Mouse (Mus musculus): ENCODE results near the gene Sept11.

Sept11 gene

DNA sequence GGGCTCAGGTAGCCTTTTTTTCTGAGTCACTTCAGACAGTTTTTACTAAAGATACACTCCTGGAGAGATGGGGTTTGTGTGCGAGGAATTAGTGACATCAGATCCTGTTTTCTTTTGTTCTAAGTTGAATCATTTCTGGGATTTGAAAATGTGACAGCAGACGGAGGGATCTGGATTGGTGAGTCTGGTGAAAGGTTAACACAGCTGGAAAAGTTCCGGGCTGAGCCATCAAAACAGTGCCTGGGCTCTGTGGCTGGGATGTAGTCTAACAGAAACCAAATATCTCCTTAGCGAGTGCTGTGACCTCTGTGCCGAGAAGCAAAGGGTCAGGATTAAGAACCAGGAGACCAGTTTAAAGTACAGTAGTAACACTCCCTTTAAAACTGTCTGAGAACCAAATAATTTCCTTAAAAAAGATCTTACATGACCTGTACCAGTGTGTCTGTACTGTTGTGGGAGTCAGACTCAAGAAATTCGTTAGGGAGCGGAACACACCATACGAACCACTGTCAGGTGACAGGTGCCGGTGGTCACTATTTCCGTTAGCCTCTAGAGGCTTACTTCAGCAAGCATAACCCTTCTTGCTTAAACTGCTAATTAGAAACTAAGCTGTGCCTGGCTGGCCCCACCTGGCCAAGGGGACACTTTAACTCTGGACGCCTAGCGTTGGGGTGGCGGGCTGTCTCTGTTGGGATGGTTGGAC is 4.1 kb downstream of the Sept11 start:
- DNase-seq, result no peak

DNA sequence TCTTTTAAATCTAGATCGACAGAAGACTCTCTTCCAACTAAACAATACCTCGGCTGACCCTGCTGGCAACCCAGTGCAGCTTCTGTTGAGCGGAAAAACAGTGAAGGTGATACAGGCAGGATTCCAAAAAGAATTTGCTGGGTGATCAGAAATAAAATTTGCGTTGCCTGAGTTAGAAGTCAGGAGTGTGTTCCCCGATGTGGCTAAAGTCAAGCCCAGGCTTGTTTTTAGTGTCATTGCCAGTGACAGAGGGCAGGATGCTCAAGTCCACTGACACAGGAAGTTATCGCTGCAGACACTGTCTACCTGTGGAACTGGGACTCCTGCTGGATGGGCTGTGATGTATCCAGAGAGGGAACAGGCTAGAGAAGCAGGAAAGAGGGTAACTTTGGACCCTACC is 5.0 kb downstream of the Sept11 start:
- DNase-seq, result no peak

DNA sequence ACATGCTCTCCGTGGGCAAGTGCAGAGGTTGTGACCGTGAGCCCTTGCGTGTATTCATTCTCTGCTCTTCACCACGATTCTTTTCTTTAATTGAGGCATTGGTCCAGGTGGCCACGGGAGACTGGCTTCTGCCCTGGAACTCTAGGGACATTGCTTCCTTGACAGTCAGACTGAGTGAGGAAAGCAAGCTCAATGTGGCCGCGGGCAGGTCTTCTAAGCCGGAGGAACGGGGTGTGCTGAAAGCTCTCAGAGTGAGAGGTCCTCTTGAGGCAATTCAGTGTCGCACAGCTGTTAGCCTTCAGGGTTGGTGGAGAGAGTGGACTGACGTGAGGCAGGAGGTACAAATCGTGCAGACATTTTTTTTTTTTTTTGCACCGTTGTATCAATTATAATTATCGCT is 5.6 kb downstream of the Sept11 start:
- DNase-seq, result no peak

DNA sequence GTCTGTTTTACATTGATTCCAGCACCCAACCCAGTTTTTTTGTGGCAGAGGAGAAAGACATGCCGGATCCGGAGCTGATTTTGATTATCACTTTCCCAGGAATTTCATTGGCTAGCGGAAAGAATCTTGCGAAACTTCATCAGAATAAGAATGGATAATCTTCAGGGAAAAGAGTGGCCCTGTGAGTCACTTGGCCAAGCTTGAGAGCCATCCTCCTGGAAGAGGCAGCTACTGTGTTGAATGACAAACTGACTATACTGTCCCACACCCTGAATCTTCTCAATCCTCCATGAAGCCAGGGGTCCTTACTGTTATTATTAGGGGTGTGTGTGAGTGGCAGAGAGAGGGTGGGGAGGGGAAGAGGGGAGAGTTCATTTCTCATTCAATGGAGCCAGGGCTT is 7.7 kb downstream of the Sept11 start:
- no peak for DNase-seq

DNA sequence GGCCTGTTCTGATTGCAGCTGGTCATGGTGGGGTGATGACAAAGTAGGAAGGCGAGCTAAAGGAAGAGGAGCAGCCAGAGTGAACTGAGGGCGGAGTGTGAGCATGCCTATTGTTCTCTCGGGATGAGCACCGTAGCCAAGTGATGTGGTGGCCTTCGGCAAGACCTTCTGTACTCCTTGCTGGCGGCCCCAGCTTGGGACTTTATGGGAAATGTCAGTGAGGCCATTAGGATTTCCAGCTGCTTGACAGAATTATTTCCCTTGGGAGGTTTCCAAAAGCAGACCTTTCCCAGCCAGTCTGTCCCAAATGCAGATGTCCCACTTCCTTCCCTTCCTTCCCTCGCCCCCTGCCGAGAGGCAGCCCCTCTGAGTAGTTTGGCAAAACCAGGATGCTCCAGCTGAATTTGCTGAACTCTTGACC is 8.1 kb downstream of the Sept11 start:
- no peak for DNase-seq

DNA sequence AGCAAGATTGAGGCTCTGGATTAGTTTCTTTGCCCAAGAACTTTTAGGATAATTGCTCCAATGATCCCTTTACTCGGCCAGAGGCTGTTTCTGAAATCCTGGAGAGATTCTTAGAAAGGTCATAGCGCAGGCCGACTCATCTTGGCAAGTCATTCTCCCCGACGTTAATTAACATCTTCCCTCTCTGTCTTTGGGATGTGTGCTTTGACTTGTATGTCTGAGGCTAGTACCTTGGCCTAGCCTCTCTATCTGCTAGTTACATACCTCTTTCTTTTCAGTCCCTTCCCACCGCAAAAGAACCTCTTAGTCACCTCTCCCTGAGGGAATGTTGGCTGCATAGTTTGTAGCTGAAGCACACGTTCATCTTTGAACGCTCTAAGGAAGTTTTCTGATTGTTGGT is 10.4 kb downstream of the Sept11 start:
- DNase-seq, result no peak

DNA sequence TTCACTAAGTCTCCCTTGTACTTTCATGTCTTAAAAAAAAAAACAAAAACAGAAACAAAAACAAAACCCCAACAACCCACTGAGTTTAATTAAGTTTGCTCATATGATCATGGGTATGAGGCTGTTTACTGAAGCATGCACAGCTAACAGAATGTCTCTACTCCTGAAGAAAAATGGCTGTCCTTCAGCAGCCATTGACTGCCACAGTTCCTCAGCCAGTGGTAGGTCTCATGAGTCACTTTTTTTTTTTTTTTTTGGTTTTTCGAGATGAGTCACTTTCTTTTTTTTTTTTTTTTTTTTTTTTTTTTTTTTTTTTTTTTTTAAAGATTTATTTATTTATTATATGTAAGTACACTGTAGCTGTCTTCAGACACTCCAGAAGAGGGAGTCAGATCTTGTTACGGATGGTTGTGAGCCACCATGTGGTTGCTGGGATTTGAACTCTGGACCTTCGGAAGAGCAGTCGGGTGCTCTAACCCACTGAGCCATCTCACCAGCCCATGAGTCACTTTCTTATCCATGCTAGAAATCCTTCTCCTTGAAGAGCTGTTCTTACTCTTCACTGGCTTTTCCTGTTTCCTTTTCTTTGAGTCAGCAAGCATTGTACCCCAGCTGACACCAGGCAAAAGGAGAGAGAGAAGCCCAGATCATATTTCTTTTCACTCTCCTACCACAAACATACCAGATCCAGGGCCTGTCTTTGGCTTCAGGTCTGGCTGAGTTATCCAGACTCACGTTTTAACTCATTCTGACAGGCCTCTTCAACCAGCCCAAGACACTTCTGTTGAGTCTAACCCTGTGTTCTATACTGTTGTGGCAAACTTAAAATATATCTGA is 12.0 kb downstream of the Sept11 start:
- DNase-seq, result no peak

DNA sequence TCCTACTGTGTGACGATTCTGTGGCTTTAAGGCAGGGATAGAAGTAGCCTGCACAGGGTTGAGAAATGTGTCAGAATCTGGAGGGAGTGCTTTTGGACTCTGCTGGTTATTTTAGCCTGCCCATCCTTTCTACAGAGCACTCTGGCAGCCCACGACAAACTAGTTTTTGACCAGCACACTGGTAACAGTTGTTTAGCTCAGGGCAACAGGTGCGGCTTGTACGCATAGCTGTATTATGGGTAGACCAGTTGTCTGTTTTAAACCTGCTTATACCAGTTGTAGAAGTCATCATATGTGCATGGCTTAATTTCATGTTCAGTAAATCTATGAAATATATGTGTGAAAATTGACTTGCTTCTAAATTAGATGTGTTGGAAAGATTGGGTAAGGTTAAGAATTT is 12.8 kb downstream of the Sept11 start:
- no peak for DNase-seq

DNA sequence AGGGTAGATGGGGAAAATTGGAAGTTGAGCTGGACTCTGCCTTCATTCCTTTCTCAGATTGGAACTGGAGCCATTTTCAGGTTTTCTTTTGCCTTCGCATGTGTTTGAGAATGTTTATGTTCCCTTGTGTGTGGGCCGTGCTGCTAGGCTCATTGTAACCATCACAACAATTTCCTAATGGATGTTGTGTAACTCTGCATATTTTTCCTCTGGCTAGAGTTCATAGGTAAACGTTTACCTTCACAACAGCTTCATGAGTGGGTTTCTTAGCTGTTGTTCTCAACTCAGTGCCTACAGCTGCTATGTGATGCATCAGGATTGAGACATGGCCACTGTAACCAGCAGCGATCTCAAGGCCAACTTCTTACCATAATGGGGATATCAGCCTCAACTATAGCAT is 15.5 kb downstream of the Sept11 start:
- DNase-seq, result no peak

DNA sequence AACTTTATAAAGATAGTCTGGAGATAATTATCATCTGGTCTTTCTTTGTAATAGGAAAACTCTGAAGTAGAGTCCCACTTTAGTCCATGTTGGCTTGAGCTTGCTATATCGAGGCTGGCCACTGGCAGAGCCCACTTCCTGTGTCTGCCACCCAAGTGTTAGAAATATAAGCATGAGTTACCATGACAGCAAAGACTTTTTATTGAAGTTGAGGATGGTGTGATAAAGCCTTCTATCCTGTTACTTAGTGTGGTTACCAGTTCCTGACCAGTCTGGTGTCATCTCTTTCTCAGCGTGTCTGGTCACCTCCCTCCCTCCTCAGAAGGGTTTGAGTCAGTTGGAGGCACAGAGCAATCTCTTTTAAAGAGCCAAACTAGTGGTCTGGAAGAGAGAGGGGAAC is 16.3 kb downstream of the Sept11 start:
- no peak for DNase-seq

DNA sequence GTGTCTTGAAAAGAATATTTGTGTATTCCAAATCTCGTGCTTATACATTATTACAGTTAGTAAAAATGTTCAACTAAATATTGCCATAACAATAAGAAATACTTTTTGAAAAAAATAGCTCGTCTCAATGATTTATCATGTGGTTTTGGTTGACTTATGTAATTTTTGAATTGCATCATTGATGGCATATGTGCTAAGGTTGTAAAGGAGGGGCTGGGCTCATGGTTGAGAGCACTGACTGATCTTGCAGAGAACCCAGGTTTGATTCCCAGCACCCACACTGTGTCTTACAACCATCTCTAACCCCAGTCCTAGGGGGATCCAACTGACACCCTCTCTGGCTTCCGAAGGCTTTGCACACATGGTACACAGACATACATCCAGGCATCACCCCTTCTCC is 19.1 kb downstream of the Sept11 start:
- DNase-seq, result no peak

DNA sequence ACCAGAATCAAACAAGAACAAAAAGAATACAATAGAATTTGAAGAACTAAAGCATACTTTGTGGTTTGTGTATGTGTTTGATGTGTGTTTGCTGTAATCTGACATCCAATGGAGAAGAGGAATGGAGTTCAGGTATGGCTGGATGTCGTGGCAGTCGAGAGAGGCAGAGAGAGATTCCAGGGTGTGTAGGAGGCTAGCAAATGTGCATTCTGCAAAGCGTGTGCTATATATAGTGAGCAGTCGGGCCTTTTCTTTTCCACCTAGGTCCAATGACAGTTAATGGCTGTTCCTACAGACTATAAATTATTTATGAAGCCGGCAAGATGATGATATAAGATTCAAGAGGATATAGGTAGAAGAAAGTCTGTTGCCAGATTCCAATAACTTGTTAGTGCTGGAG is 20.3 kb downstream of the Sept11 start:
- DNase-seq, result no peak

DNA sequence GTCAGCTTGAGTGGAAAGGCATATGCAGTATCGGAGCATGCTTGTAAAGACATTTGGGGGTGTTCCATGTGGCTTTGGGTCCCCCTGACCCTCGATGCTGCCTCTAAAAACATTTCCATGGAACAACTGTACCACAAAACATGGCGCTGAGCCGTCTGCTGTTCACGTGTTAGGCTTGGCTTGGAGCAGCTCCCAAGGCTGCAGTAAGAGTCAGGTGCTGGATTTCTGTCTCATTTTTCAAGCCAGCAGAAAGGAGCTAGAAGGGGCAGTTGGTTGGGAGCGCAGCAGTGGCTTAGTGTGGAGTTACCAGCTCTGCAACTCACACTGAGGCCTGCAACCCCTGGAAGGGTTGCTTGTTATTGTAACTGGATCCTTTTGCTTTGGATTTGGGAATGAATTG is 21.3 kb downstream of the Sept11 start:
- no peak for DNase-seq

DNA sequence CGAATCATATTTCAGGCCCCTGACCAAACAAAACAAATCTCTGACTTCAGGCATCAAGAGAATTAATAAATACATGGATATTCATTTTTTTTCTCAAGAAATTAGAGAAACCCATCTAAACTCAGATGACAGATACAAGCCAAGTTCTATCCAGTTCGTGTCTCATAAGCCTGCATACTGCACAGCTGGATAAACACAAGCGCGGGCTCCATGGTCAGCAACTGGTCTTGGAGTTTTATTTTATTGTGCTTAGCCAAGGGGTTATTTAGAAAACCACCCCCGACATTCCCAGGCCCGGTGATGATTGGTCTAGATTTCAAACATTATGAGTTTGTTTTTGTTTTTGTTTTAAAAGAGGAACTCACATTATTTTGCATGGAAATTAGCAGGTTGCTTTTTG is 21.8 kb downstream of the Sept11 start:
- no peak for DNase-seq

DNA sequence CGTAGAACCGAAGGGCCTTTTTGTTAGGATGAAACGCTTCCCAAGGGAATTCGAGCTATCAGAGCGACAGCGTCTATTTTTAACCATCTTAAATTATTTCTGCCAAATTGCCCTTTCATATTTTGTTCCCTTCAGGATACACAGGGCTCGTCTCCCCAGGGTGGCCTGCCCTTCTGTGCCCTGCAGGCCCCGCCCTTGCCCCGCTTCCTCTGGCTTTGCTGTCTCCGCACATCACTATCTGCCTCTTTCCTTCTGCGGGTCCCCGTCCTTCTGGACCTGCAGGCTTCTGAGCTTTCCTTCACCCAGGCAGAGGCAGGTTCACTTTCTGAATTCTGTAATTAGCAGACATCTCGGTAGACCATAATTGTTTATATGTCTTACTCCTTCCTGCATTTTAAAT is 22.6 kb downstream of the Sept11 start:
- DNase-seq, result no peak

DNA sequence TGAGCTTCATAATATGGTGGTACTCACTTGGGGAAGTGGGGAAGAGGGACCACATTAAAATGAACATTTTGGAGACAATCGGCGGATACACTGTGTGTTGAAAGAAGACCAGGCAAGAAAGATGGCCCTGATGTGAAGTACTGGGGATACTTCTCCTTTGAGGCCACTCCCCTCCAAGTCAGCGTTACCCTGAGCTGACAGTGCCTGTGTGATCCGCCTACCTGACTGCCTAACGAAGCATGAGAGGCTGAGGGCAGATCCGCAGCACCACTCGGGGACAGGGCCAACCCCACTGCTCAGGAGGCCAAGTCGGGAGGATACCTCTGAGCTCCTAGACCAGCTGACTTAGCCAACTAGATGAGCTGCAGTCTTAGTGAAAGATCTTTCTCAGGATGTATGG is 24.4 kb downstream of the Sept11 start:
- no peak for DNase-seq

DNA sequence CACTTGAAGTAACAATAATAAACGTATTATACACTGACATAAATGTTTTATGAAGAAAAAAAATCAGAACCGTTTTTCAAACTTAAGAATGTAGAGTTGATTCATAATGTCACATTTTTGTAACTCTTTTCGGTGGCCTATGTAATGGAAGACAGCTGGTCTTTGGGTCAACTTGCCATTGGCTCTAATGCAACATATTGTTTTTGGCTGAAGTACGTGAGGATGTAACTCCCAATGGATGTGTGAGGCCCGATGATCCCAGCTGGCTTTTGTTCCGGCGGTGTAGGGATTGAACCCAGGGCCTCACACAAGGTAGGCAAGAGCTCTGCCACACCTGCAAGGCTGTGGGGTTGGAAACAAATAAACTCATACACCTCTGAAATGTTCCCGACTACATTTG is 28.4 kb downstream of the Sept11 start:
- DNase-seq, result no peak

DNA sequence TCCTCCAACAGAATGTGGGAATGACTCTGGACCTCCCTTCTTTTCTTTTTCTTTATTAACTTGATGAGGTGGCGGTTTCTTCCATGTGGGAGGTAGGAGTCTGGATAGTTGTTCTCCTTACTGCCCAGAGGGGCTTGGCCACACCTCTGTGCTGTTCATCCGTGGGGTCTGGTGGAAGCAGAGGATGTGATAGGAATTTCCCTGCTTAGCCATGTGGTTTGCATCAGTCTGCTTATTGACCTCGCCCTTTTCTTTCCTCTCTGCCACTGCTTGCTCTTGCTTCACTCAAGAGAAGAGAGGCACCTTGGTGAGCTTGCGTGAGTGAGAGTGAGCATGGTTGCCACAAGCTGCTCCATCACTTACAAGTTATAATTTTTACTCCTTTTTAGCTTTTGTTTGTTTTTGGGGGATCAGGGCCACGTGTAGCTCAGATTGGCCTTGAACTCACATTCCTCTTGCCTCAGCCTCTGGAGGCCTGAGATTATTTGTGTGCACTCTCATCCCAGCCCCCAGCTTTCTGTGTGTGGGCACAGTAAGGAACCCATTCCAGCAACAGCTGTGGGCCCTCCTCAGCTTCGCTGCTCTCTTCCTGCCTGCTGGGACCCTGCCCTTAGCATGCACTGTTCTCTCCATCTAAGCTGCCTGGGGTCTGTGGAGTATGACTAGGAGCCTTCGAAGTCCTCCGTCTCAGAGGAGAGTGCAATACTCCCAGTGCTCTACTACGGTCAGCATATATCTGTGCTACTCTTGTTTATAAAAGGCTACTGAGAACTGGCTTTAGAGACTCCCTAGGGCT is 31.0 kb downstream of the Sept11 start:
- DNase-seq, result no peak

DNA sequence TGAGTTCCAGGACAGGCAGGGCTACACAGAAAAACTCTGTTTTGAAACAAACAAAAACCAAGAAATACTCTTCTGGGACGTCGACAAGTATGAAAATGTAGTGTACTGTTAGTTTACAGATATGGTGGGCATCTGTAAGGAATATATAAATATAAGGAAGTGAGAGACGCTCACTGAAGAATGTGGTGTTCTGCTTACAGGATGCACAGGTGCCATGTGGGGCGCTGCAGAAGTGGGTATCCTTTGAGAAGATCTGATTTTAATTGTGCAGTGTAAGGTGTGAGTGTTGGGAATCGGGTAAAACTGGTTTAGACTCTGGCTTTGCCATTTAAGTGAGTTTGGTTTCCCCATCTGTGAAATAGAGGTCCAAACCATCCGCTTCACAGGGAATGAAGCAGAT is 32.1 kb downstream of the Sept11 start:
- no peak for DNase-seq

DNA sequence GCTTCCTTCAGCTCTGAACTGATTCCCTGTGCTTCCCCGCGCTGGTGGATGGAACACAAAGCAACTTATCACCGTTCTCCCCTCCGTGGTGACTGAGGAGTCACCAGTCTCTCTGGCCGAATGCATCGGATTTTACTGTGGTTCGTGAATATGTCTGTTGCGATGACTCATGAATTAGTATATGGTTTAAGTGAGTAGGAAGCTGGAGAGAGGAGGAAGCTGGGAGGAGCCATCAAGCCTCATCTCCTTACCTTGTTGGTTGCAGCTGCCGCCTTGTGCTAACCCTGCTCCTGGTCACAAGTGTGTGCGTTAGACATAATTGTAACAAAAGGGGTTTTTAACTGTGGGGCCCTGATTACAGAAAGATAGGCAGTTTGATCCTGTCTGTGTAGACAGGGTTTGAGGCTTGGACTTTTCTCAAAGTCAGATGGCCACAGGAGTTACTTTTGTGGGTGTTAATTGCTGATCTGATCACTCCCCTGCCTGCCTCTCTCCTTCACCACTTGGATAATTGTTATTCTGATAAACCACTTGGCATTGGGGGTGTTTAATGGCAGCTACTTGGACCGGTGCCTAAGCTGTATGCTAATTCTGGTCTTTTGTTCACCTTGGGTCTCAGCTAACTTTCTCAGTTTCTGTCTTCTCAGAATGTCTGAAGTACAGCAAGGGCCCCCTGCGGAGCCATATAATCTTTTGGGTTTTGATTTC is 33.1 kb downstream of the Sept11 start:
- no peak for DNase-seq

DNA sequence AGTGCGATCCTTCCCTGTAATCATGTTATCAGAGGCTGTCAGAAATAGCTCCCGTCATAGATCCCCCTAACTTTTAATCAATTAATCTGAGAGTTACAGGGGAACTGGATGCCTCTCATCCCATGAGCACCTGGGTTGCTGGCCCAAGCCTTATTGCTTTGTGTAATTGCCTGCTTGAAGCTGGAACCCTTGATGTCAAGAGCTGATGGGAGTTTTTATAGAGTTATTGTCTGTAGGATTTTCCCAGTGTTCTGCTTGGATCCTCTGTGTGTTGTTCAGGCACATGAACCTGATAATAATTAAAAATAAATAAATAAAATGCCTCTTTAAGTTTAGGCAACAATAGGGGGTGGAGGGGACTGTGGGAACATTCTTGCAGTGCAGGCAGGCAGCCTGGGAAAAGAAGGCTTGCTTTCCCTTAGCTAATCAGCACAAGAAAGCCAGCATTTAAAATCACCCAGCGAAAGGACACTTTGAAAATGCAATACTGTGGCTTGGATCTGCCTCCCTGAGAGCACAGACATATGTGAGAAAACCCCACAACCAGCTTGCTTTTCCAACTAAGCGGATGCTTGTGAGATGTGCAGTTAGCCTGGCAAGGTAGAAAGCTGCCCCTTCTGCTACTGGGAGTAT is 33.8 kb downstream of the Sept11 start:
- no peak for DNase-seq

DNA sequence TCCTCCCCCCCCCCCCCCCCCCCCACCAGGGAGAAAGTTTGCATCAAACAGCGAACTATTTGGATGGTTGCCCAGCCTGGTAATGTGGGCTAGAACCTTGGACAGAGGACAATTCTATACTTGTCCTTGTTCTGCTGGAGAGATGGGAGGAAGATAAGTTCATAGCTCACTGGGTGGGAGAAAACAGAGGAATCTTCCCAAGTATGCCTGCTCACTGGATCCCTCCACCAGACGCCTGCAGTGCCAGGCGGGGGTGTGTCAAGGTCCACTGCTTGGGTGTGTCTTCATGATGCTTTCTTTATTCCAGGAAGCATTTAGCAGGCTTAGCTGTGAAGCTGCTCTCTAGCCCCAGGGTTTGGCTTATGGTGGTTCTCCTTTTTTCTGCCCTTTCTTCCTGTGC is 34.5 kb downstream of the Sept11 start:
- no peak for DNase-seq

DNA sequence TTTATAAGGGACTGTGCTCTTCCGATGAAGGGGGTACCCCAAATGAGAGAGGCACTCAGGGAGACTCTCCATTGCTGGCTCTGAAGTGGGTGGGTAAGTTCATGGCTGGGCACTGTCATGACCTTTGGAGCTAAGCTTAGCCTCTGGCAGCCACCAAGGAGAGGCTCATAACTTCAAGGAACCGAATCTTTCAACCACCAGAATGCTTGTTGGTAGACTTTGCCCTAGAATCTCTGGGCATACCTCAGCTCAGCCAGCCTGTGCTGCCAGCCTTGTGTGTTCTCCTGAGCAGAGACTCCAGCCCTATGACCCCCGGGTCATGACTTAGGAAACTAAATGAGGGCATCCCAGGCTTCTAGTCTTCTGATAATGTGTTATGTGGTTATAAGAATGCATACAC is 35.5 kb downstream of the Sept11 start:
- DNase-seq, result no peak
